Mouse (Mus musculus) heart, postnatal 10 days (tissue): ENCODE measurements around the gene Ttc30a2. TPM values are rescaled to one million over a fixed set of nuclear protein-coding genes. Genes with fewer than 3 reads are reported as not detected.
"Not testable (repeated sequence)": the region's sequence is repeated elsewhere in the genome, so short reads cannot be mapped to it uniquely, and the experiment has no call there.

ENCODE experiments used
- DNase-seq, 2 experiments: peaks; one replicate each; pipeline ENCODE4 v3.0.0; 2021
- intact Hi-C: fragments of 180-260 bp; cut with DNase I; formaldehyde crosslinking; loops from one replicate; pipeline ENCODE4 v1.15.1; 2025
- total RNA-seq, 2 experiments: library from RNA; stranded (reverse); gene quantifications; 2 replicates each; pipeline ENCODE4 v1.2.3; 2021

Ttc30a2 gene
- total RNA-seq, 2 experiments from 2014 or later = 1.0 to 1.6 TPM

- intact Hi-C loops = no loop called here
- DNase-seq = no peak
Observed at GRCm38 (mm10) chr2:75982626-75983025, 4.7 kb upstream of the Ttc30a2 start.

DNA sequence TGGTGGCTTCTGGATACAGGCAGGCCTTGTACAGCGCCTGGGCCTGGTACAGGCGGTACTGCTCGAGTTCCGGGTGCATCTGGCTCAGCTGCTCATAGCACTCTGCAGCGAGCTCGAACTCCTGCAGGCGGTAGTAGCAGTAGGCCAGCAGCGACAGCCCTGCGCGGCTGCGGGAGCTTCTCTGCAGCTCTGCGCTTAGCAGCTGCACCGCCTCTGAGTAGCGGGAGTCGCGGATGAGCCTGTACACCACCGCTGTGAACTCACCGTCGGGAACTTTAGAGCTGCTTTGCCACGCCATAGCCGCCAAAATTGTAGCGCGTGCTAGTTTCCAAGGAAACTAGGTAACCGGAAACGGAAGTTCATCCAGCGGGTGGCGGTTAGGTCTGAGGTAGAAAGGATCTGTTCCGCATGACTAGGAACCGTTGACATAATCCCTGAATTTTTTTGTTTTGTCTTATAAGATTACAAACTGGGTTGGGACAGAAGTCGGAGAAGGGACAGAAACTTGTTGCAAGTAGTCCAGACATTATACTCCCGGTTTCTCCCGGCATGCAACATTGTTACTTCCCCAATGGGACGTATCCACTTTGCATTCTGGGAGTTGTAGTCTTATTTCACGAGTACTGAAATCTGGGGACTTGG lies 3.6 kb upstream of the Ttc30a2 start, which contains the start of gene Ttc30a1:
TSS of gene Ttc30a1 (minus strand) at position 528 of the 642 bp plus-strand sequence.
- intact Hi-C loops = not testable (repeated sequence)
- peak; percentile 87 for DNase-seq

DNA sequence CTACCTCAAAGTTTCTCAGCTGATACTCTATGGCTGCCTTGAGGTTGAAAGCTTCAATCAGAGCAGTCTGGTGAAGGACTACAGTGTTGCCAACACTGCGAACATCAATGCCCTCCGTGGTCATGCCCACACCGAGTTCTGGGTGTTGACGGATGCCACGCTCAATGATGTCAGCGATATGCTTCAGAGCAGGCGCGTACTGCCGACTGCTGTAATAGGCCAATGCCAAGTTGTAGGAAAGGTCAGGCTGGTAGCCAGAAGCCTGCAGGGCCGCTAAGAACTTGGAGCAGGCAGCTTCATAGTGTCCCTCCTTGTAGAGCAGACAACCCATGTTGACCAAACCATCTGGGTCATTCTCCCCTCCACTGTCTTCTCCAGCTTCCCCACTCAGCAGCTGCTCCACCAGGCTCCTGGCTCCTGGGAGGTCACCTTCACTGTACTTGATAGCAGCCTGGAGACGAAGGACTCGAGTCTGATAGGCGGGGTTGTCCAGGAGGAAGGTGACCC lies 3.0 kb upstream of the Ttc30a2 start:
- DNase-seq, intact Hi-C loops: not testable (repeated sequence)

DNA sequence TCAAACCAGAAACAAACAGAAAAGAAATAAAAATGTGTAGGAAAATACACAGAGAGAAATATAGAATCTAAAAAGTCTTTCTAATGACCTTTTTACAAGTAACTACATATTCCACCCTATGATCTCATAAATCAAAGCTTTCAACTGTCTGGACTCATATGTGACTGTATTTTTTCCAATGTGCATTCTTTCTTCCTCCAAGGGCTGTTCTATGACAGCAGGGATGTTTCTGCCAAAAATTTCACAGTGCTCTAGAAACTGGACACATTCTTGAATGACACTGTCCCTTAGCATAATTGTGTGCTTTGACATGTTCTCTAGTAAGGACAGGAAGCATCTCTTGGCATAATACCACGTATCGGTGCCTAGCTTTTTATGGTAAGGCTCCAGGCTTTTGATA lies 1.9 kb downstream of the Ttc30a2 start:
- intact Hi-C loops, DNase-seq: not testable (repeated sequence)

DNA sequence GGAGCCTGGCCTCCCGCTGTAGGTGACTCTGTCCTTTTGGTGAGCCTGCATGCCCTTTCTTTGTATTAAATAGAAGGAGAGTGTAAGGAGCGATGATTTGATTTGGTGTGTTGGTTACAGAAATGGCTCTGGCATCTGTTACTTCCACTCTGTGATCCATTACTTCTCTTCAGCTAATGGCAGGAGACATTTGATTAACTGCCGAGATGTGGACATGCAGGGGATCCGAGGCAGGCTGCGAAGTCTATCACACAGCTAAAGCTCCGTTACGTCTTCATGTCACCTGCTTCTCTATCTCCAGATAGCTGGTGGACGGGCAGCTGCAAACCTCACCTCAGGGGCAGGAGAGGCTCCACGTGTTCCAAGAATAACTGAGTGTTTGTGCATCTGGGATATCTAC lies 3.8 kb downstream of the Ttc30a2 start:
- intact Hi-C loops = no loop called here
- no peak for DNase-seq

DNA sequence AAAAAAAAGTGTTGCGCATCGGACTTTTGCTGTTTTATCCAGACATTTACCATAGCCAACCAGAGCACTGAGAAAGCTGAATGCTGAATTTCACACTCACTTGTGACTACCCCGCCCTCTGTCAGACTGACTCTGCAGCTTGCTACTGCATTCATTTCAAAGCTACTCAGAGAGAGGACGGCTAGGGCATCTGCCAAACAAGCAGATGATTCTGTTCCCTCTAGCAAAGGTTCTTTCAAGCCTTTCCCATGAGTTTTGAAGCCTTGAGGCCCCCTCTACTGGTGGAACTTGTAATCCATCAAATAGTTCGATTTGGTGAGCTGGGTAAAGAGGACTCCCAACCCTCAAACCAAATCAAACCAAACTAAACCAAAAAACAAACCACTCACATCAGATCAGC lies 13.0 kb downstream of the Ttc30a2 start:
- DNase-seq = peak; percentile 77 to 84
- intact Hi-C loops = loop anchor here (1.0 to 10.0 kb wide), 4 partner anchors 82 to 362 kb away; no protein-coding TSS in a partner anchor

DNA sequence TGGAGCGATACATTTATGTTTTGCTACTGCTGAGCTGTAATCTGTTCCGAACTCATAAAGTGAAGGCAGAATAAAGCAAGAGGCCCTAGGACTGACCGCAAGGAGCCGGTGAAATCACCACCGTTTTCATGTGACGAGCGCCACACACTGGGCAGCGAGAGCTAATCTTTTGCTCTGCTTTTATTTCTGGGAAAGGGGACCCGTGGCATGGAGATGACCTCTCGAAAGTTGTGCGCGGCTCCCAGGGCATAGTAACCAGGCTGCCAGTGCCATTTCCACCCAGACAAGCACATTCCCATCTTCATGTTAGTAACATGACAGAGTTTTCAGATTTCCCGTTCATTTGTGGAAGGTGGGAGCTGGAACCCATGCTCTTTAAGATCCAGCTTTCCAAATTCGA lies 13.5 kb downstream of the Ttc30a2 start:
- peak; percentile 79 to 82 for DNase-seq
- intact Hi-C loops = loop anchor here (2.0 to 10.0 kb wide), 3 partner anchors 178 to 362 kb away; no protein-coding TSS in a partner anchor

- intact Hi-C loops = loop anchor here (2.0 to 10.0 kb wide), 3 partner anchors 177 to 361 kb away; no protein-coding TSS in a partner anchor
- no peak for DNase-seq
Observed at GRCm38 (mm10) chr2:75964051-75964450, 13.9 kb downstream of the Ttc30a2 start.

- intact Hi-C loops = loop anchor here (10.0 kb wide), 1 partner anchor 279 kb away; no protein-coding TSS in a partner anchor
- no peak for DNase-seq
Observed at GRCm38 (mm10) chr2:75963211-75963840, 14.6 kb downstream of the Ttc30a2 start.

DNA sequence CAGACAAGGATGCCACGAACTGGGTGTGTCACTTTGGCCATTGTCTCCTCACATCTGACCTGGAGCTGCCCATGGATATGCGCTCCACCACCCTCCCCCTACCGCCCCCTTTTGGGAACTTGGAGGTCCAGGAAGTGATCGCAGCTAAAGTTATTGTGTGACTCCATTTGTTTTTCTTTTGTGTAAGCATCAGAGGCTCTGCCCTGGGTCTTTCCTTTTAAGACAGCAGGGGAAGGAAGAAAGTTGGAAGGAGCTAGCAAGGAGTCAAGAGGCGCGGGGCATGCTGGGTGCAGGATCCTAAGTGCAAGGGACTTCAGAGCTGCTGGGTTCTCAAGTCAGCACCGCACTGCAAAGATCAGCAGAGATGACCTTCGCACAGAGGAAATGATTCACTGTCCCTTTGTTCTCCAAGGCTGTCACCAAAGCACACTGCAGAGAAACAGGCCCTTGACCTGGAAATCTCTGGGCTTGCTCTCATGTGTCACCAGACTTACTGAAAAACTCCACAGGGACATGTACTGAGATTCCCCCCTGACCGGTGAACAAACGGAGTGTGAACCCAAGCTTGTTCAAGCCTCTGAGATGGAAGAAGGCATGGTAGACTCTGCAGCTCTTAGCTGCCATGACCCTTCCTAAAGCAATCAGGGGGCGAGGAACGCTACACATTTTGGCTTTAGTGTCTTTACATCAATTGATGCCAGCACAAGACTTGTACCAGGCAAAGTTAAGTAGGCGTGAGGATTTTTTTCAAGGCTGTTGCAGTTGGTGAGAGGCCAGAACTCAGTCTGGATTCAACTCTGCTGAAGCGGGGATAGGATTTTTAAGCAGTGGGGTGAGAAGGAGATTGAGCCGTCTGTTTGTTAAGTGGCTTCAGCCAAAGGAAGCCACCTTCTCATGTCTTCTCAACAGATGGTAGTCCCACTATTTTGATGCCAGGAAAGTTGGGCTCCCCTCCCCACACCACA lies 17.3 kb downstream of the Ttc30a2 start:
- intact Hi-C loops = loop anchor here (10.0 kb wide), 1 partner anchor 276 kb away; no protein-coding TSS in a partner anchor
- DNase-seq = peak; percentile 42 to 63

DNA sequence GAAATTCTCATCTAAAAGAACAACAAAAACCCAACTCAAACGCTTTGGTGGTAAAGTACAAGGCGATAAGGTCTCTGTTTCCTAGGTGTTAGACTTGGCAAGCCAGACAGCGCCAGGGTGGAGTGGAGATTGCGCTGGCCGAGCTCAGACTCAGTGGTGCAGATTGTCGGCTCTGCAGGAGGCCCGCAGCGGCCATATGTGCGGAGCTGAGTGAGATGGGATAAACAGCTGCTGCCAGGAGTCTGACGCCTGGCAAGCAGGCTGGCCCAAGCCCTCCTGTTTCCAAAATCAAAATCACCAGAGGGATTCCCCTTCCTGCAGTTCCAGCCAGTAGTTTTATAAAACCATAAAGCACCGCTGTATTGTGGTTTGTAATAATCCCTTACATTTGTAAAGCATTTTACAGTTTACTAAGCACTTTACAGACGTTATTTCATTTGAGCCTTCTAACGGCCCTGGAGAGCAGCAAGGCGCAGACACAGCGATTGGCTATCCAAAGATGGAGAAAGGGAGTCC lies 18.1 kb downstream of the Ttc30a2 start:
- intact Hi-C loops = loop anchor here (10.0 kb wide), 1 partner anchor 275 kb away; no protein-coding TSS in a partner anchor
- peak; percentile 48 to 54 for DNase-seq

DNA sequence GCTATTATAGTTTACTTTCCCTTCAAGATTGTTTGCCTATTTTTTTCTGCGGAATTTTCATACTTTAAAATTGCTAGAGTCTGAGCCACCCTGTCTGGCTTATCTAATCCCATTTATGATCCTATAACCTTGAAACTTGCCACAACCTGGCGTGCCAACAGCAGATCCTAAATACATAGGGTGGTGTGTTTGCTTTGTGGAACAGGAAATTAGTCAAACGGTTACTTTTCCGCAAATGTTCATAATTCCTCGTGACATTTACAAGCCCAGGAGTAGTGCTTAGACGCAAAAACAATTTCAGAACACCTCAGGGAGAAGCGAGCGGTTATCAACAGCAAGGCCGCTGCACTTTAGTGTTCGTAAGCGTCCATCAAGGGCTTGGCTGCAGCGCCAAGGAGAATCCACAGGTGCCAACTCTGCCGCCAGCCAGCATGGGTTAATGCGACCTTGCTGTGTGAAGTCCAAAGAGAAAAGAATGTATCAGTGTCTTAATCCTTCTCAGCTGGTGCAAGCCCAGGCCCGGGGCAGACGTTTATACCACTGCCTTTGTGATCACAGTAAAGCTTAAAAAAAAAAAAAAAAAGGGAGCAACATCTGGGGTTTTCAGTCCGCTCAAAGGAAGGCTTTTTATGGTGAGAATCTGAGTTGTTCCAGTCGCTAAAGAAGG lies 18.7 kb downstream of the Ttc30a2 start:
- peak; percentile 47 to 52 for DNase-seq

DNA sequence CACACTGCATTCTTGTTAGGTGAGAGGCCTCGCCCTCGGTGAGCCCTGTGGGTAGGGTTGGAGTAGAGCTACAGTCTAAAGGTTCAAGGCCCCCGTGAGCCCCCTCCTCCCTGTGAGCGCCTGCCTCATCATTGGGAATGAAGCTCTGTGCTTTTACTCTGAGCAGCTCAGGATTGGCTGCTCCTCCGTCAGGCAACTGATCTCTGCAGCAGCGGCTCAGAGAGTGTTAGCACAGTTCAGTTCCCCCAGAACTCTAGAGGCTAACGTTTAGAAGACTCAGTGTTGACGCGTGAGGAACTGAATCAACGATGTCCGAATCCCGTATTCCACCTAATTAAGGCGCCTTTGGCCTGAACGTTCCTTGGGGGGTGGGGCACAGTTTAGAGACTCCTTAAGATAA lies 22.3 kb downstream of the Ttc30a2 start:
- no peak for DNase-seq
- intact Hi-C loops = no loop called here

More for the DNA sequence above, 18.7 kb downstream of the Ttc30a2 start:
- intact Hi-C loops = no loop called here

DNA sequence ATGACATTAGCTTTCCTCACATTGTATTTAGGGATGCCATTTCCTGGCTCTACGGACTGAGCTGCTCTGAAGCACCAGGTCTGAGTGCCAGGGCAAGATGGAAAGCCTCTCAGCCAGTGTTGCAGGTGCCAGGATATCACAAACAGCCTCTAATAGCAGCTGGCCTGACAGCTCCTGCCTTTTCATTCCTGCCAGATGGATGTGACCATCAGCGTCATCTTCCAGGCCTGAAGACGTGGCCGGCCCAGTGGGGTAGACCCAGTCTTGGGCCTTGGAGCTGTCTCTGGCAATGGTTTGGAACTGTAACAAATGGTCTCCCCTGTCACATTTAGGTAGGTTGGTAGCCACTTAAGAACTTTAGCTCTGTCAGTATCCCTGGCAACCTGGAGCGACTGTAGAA lies 24.6 kb downstream of the Ttc30a2 start:
- no peak for DNase-seq
- intact Hi-C loops = no loop called here

DNA sequence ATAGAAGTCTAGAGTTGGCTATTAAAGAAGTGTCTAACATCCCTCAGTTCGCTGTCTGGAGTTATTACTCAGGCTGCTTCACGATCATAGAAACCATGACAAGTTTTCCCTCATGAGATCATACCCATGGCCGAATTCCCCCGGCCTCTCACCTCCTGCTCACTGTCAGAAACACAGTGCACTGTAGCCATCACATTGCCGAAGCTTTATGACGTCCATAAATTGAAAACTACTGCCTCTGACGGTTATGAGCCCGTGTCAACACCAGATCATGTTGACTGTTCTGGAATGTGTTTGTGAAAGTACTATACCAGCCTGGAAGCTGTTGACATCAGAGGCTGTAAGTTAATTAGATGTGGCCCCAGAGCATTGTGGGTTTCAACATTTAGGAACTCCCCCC lies 27.3 kb downstream of the Ttc30a2 start:
- DNase-seq = no peak
- intact Hi-C loops = no loop called here

DNA sequence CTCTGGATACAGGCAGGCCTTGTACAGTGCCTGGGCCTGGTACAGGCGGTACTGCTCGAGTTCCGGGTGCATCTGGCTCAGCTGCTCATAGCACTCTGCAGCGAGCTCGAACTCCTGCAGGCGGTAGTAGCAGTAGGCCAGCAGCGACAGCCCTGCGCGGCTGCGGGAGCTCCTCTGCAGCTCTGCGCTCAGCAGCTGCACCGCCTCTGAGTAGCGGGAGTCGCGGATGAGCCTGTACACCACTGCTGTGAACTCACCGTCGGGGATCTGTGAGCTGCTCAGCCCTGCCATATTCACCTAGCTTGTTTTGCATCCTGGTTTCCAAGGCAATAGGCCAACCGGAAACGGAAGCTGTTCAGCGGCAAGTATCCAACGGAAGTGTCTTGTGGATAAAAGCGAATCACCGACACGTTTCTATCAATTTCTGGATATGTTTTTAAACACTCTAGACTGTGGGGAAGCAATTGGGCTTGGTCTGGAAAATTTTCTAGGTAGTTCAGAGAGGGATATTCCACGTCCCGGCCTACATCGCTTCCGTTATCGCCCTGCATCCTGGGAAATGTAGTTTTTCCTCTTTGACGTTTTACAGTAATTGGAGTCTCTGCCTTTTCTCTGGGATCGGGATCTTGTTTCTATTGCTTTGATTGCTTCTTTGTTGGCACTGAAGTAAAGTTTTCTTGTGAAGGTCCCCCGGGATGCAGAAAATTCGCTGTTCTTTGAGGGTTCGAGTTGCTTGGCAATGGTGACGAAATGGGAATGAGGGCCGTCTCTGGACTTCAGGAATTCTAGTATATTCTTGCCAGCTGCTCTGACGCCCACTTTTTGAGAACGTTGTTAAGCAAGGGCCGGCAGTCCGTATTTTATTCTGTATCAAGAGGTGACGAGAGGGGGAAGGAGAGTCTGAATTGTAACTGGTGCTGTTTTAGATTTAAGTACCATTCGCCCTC lies 39.6 kb downstream of the Ttc30a2 start, which contains the start of gene Ttc30b:
TSS of gene Ttc30b (minus strand) at position 469 of the 947 bp plus-strand sequence.
- intact Hi-C loops = no loop called here

DNA sequence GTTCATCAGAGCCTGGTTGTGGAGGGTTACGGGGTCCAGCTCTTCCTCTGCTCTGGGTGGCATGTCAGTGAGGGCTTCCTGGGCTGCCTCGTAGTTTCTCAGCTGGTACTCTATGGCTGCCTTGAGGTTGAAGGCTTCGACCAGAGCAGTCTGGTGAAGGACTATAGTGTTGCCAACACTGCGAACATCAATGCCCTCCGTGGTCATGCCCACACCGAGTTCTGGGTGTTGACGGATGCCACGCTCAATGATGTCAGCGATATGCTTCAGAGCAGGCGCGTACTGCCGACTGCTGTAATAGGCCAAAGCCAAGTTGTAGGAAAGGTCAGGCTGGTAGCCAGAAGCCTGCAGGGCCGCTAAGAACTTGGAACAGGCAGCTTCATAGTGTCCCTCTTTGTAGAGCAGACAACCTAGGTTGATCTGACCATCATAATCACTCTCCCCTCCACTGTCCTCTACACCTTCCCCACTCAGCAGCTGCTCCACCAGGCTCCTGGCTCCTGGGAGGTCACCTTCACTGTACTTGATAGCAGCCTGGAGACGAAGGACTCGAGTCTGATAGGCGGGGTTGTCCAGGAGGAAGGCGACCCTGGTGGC lies 40.4 kb downstream of the Ttc30a2 start:
- intact Hi-C loops = not testable (repeated sequence)
- peak; percentile 50 to 54 for DNase-seq

More for the DNA sequence above, 39.6 kb downstream of the Ttc30a2 start, which contains the start of gene Ttc30b:
- peak; percentile 89 to 93 for DNase-seq

- intact Hi-C loops, DNase-seq: not testable (repeated sequence)
Observed at GRCm38 (mm10) chr2:75936685-75937084, 41.3 kb downstream of the Ttc30a2 start.
